Mouse (Mus musculus) forebrain, embryonic 10.5 days (tissue): ENCODE results near the gene S100a9. TPM values are rescaled to one million over a fixed set of nuclear protein-coding genes. Genes with fewer than 3 reads are reported as not detected.

Experiments used
- DNase-seq: peaks from one replicate; pipeline ENCODE4 v3.0.0-alpha.2; 2017; ENCODE audit warnings: low spot score; ENCODE audit errors: extremely low spot score
- H3K27ac ChIP-seq: fragments of 300-500 bp; sonication (generic); 2 replicates; pipeline ENCODE4 v1.5.1; 2016; ENCODE audit warnings: mild to moderate bottlenecking
- H3K27me3 ChIP-seq: fragments of 300-500 bp; sonication (generic); 2 replicates; pipeline ENCODE4 v1.6.1; 2016; ENCODE audit warnings: mild to moderate bottlenecking; ENCODE audit not compliant: poor library complexity, severe bottlenecking
- H3K36me3 ChIP-seq: fragments of 300-500 bp; sonication (generic); replicated peaks from 2 replicates; pipeline ENCODE4 v1.6.1; 2016; ENCODE audit warnings: mild to moderate bottlenecking, moderate library complexity
- H3K4me1 ChIP-seq: fragments of 300-500 bp; sonication (generic); 2 replicates; pipeline ENCODE4 v1.6.1; 2016
- H3K4me3 ChIP-seq: fragments of 300-500 bp; sonication (generic); 2 replicates; pipeline ENCODE4 v1.5.1; 2016; ENCODE audit warnings: mild to moderate bottlenecking, moderate library complexity
- H3K9me3 ChIP-seq: fragments of 300-500 bp; sonication (generic); 2 replicates; pipeline ENCODE4 v1.6.1; 2016; ENCODE audit warnings: mild to moderate bottlenecking, moderate library complexity
- WGBS: fragments of 180-500 bp; shearing (Covaris S2); methylation state at CpG from one replicate; pipeline ENCODE4 v1.1.7; 2016; 5-methylcytosine and 5-hydroxymethylcytosine counted together
- polyA plus RNA-seq: library from polyadenylated mRNA; unstranded; fragments of >200 nt; fragmentation: Nextera tagmentation; extraction: Ambion mirVana; gene quantifications from 2 replicates; pipeline ENCODE4 v1.2.1, GENCODE M21; 2016

S100a9 gene
- polyA plus RNA-seq: not detected in 2 replicates

DNA sequence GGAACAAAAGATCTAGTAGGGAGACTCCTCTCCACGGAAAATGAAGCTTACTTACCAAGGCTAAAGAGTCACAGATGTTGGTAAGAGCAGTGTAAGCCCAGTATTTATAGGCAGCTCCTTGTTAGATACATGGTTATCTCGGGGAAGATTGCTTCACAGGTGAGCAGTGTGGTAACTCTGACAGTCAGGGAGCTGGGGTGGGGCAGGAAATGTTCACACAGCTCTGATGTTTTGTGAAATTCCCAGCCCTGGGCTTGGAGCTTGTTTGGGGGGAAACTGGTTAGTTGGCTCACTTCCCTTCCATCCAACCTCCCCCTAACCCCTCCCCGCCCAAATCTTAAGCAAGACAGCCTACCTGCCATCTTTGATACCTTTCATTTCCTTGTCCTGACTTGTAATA is at the start of gene S100a9:
S100a9 (minus strand) TSS at position 109 of the 400 bp plus-strand sequence.
- Histone ChIP-seq H3K27ac (no peak within 1 kb of the TSS), H3K36me3 (no peaks in the 10 kb centered on the region), H3K4me1 (no peaks in the 10 kb centered on the region), H3K4me3 (no peak within 1 kb of the TSS), H3K9me3 (no peaks in the 10 kb centered on the region), H3K27me3 (no peaks in the 10 kb centered on the region)
- WGBS: 73% methylated on average over 3 of the region's 3 CpGs
- DNase-seq: no peak

DNA sequence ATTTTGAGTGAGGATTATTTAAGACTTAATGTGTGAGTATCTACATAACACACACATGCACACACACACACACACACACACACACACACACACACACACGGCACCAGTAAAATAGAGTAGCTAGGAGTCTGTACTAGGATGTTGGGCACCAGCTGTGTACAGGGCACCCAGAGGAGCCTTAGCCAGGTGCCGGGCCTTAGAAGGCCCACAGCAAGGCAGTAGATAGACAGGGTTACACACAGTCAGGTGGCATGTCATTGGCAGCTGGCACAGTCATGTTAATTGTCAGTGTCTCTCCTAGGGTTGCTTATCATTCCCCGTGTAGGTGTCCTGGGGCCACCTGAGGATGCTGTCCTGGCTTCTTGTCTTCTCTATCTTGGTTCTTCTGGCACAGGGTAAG is 31.1 kb upstream of the S100a9 start, which contains the start of gene Pglyrp4:
Pglyrp4 (plus strand) TSS at position 301 of the 400 bp plus-strand sequence.
- Histone ChIP-seq H3K4me1 (no peaks in the 10 kb centered on the region), H3K36me3 (no peaks in the 10 kb centered on the region), H3K4me3 (no peak within 1 kb of the TSS), H3K27me3 (no peaks in the 10 kb centered on the region), H3K9me3 (no peaks in the 10 kb centered on the region), H3K27ac (no peak within 1 kb of the TSS)
- DNase-seq: no peak
- WGBS: 90% methylated on average over 3 of the region's 3 CpGs

DNA sequence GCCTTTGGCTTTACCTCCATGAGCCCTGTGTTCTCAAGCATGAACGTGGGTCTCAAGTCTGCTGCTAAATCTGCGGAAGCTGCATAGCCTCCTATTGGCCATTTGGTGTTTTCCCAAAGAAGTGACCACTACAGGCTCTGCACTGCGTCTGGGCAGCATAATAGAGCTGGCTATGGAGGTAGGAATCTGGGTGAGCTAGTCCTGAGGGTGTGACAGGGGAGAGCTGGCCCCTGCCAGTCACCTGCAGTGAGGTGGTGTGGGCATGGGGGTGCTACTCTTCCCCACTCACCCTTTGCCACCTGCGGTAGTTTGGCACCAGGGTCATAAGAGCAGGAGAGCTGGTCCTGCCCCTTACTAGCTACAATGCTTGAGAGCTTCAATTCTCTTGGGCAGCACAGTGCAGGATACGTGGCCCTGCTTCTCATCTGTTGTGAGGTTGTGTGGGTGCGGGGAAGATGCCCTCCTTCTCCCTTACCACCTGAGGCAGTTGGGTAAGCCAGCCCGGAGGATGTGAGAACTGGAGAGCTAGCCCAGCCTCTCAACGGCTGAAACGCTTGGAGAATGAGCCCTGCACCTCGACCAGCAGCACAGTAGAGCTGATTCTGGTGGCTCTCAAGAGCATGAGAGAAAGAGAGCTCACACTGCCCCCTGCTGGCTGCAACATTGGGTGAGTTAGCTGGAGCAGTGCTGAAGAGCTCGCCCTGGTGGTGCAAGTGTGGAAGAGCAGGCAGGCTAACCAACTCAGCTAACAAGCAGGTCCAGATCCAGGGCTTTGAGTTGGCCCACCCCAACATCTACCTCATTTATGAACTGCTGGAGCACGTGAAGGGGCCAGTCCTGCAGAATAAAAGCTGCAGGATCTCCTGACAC is 14.3 kb upstream of the S100a9 start:
- Histone ChIP-seq H3K4me3 (no peak overlapping the region), H3K36me3 (no peaks in the 10 kb centered on the region), H3K4me1 (no peaks in the 10 kb centered on the region), H3K9me3 (no peaks in the 10 kb centered on the region), H3K27ac (no peak overlapping the region), H3K27me3 (no peaks in the 10 kb centered on the region)
- WGBS: 52% methylated on average over 12 of the region's 12 CpGs
- peak; percentile 80 for DNase-seq

DNA sequence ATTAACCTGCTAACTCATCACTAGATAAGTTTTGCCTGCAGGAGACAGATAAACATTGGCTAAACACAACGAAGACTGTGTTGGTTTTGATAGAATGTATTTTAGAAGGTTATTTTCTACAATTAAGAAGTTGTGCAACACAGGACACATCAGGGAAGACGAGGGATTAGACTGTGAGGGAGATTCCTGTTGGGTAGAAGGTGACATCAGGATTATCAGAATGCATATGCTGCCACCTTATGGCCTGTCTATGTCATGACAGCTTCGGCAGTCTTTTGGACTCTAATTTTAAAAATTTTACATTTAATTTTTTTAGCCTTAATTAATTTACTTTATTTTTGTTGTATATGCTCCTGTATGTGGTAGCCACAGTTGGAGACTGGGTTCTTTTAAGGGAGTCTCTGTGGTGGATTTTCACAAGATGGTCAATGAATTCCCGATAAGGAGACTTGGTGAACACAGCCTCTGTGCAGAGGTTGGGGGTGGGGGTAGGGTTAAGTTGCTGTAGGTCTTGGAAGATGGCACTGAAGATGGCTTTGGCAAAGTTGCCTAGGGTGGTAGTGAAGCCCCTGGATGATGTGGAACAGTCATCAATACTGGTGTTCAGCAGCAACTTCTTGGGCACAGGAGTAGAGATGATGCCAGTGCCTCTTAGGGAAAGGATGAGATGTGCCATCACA is 13.1 kb upstream of the S100a9 start:
- Histone ChIP-seq H3K27ac (no peak overlapping the region), H3K4me3 (no peak overlapping the region), H3K4me1 (no peaks in the 10 kb centered on the region), H3K36me3 (no peaks in the 10 kb centered on the region), H3K9me3 (no peaks in the 10 kb centered on the region), H3K27me3 (no peaks in the 10 kb centered on the region)
- WGBS: 31% methylated on average over 4 of the region's 4 CpGs
- no peak for DNase-seq

DNA sequence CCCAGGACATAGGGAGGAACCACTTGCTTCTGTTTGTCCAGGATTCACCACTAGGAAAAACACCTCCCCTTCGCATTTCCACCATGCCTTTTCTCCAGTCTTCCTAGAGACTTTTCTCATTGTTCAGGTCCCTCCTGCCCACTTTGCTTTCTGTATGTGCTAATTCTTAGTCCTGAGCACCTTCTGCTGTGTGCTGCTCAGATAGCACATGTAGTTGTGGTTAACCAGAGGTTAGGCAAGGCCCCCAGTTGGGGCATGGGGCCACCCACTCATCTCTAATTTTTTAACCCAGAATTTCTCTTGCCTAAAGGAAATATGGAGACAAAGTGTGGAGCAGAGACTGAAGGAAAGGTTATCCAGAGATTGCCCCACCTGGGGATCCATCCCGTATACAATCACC is 6.7 kb upstream of the S100a9 start:
- 89% methylated on average over 2 of the region's 2 CpGs for WGBS
- no peak for DNase-seq
- Histone ChIP-seq H3K27ac (no peak overlapping the region), H3K4me3 (no peak overlapping the region), H3K27me3 (no peaks in the 10 kb centered on the region), H3K36me3 (no peaks in the 10 kb centered on the region), H3K4me1 (no peaks in the 10 kb centered on the region), H3K9me3 (no peaks in the 10 kb centered on the region)

DNA sequence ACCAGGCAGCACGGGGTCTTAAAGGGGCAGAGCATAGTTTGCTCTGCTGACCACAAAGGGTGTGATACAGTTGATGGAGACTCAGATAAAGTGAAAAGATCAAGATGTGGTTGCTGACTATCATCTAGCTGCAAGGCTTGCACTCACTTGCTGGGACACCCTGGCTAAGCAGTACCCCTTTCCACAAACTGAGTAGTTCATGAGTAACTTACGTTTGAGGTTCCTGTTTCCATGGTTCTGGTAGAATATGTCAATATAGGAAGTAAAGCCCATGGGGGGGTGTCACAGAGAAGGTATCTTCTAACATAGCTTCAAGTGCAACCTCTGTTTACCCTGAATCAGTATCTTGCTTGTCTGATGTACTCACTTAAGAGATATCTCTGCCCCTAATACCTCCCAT is 2.0 kb downstream of the S100a9 start:
- 87% methylated on average over 2 of the region's 2 CpGs for WGBS

DNA sequence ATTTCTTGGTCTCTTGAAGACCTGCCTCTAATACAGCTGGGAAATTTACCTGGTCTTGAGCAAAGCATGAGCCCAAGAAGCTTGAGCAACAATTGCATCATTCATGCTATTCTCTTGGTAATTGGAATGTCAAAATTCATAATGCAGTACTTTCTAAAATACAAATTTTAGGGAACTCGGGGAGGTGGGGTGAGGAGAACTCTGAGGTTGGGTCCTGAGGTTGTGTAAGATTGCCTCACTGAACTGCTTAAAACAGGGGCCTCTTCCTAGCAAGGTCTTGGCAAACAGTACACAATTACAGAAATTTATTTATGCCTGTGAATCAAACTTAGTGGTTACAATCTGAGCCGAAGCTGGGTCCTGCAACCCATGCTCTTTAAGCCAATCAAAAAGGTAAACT is 8.7 kb downstream of the S100a9 start:
- Histone ChIP-seq H3K4me1 (no peaks in the 10 kb centered on the region), H3K27ac (no peak overlapping the region), H3K27me3 (no peaks in the 10 kb centered on the region), H3K36me3 (no peaks in the 10 kb centered on the region), H3K9me3 (no peaks in the 10 kb centered on the region), H3K4me3 (no peak overlapping the region)
- 87% methylated on average over 2 of the region's 2 CpGs for WGBS
- DNase-seq: no peak

More for the DNA sequence above, 2.0 kb downstream of the S100a9 start:
- DNase-seq: no peak
- Histone ChIP-seq H3K9me3 (no peaks in the 10 kb centered on the region), H3K27me3 (no peaks in the 10 kb centered on the region), H3K4me1 (no peaks in the 10 kb centered on the region), H3K4me3 (no peak overlapping the region), H3K27ac (no peak overlapping the region), H3K36me3 (no peaks in the 10 kb centered on the region)

DNA sequence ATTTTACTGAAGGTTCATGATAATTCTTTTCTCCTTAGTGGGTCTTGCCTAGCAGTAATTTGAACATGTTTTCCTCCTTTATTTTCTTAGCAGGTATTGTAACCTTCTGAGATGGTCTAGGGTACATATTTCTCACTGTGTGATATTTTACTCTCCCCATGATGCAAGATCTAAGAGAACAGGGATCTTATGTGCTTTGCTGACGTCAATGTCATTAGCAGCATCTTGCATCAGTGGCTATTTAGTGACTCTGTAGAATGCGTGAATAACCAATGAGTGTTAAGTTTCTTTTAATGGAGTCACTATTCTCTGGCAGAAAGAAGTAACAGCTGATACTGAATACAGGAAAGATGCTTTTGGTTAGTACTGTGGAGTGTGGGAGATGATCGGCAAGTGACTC is 11.6 kb downstream of the S100a9 start:
- DNase-seq: no peak
- Histone ChIP-seq H3K27ac (no peak overlapping the region), H3K27me3 (no peaks in the 10 kb centered on the region), H3K36me3 (no peaks in the 10 kb centered on the region), H3K4me3 (no peak overlapping the region), H3K4me1 (no peaks in the 10 kb centered on the region), H3K9me3 (no peaks in the 10 kb centered on the region)
- 90% methylated on average over 3 of the region's 3 CpGs for WGBS

DNA sequence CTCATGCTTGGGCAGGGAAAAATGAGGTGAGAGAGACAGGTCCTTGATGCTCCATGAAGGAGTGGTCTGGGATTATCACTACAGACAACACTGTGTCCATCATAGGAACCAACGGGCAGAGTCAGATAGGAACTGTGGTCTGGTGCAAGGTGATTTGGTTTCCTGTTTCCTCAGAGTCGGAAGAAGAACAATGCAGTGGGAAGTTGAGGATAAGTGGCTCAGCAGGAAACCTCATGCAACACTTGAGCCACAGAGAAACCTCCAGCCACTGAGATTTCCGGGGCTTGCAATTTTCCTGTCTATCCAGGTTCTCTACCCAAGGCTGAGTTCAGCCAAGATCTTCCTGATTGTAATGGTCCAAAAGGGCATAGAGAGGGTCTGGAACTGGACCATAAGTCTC is 16.9 kb downstream of the S100a9 start:
- WGBS: 69% methylated on average over 3 of the region's 3 CpGs
- no peak for DNase-seq
- no peaks in the 10 kb centered on the region for H3K4me1 ChIP-seq
- no peaks in the 10 kb centered on the region for H3K27me3 ChIP-seq
- H3K4me3 ChIP-seq: no peak overlapping the region
- no peaks in the 10 kb centered on the region for H3K9me3 ChIP-seq
- no peaks in the 10 kb centered on the region for H3K36me3 ChIP-seq
- H3K27ac ChIP-seq: no peak overlapping the region

DNA sequence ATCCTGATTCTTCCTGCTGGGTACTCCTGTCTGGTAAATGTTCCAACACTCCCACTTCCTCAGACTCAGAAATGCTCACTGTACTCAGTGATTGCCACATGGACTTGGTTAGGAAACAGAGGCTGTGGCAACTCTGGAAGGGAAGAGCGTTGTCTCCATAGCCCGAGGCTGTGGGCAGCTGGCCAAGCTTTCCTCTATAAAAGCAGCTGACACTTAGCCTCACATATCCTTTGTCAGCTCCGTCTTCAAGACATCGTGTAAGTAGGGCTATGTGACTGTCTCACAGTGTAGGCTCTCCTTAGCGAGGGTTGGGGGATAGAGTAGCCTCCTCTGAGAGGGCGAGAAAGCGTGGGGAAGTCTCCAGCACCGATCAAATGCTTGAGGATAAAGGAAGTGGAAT is 26.7 kb downstream of the S100a9 start, which contains the start of gene S100a8:
S100a8 (plus strand) TSS at position 133 of the 400 bp plus-strand sequence.
- WGBS: 80% methylated on average over 8 of the region's 8 CpGs
- DNase-seq: no peak

DNA sequence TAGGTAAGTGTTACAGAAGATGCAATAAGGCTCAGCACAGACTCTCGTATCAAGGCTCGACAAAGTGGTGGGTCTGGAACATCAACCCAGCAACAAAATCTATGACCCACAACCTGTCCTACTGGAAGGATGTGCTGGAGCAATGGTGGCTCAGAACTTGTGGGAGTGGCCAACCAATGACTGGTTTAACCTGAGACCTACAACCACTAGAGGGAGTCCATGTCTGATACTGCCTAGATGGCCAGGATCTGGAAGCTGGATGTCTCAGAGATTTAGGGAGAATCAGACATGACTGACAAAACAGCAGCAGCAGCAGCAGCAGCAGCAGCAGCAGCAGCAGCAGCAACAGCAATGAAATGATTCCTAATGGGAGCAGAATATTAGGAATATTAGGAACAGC is 31.3 kb downstream of the S100a9 start:
- H3K36me3 ChIP-seq: no peaks in the 10 kb centered on the region
- H3K27me3 ChIP-seq: no peaks in the 10 kb centered on the region
- no peak overlapping the region for H3K27ac ChIP-seq
- H3K4me3 ChIP-seq: no peak overlapping the region
- H3K4me1 ChIP-seq: no peaks in the 10 kb centered on the region
- DNase-seq: no peak
- H3K9me3 ChIP-seq: no peaks in the 10 kb centered on the region
- 77% methylated on average over 2 of the region's 2 CpGs for WGBS

More for the DNA sequence above, 26.7 kb downstream of the S100a9 start, which contains the start of gene S100a8:
- Histone ChIP-seq H3K27me3 (no peaks in the 10 kb centered on the region), H3K4me3 (no peak within 1 kb of the TSS), H3K9me3 (no peaks in the 10 kb centered on the region), H3K36me3 (no peaks in the 10 kb centered on the region), H3K4me1 (no peaks in the 10 kb centered on the region), H3K27ac (no peak within 1 kb of the TSS)

DNA sequence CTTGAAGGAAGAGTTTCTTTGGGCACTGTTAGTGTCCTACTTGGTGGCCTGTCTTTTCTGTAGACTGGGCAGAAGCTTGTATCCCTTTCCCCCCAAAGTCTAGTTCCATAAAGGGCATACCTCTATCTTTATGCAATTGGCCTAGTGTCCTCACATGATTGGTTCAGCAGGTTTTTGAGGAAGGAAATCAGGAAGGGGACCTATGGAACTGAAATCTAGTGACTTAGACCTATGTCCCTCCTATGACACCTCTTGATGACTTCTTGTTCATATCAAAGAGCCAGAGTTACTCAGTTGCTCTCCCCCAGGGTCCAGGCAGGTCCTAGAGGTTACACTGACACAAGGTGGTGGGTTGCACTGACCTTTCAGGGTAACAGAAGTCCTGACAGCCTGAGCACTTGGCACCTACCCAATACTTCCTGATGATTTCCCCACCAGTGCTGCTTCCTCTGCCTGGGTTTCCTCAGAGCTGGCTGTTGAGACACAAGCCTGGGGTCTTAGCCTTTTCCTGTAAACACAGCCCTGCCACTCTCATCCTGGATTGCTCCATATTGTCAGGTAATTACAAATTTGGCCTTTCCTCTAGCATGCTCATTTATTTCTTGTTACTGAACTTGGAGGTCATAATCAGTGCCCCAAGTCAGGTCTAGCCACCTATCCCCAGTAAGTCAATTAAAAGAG is 36.0 kb downstream of the S100a9 start:
- H3K27me3 ChIP-seq: no peaks in the 10 kb centered on the region
- H3K27ac ChIP-seq: no peak overlapping the region
- H3K4me1 ChIP-seq: no peaks in the 10 kb centered on the region
- H3K9me3 ChIP-seq: no peaks in the 10 kb centered on the region
- H3K4me3 ChIP-seq: no peak overlapping the region
- no peaks in the 10 kb centered on the region for H3K36me3 ChIP-seq
- no peak for DNase-seq

DNA sequence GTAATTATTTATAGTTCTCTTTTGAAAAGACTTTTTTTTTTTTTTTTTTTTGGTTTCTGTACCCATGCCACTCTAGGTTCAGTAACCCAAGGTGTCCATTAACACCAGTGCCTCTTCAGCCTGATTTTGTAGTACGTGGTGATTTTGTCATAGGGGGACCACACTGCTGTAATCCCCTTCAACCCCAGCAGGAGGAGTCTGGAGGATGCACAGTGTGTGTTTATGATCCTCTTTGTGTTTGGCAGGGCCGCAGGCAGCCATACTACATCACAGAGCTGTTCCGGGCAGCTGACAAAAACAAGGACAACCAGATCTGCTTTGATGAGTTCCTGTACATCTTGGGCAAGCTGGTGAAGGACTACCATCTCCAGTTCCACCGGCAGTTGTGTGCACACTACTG is 38.1 kb downstream of the S100a9 start:
- DNase-seq: no peak

More for the DNA sequence above, 38.1 kb downstream of the S100a9 start:
- Histone ChIP-seq H3K27ac (no peak overlapping the region), H3K36me3 (no peaks in the 10 kb centered on the region), H3K4me1 (no peaks in the 10 kb centered on the region), H3K27me3 (no peaks in the 10 kb centered on the region), H3K9me3 (no peaks in the 10 kb centered on the region), H3K4me3 (no peak overlapping the region)
- WGBS: 77% methylated on average over 4 of the region's 4 CpGs
